Mouse (Mus musculus) midbrain, embryonic 11.5 days (tissue): ENCODE measurements around the gene Tnr. TPM values are rescaled to one million over a fixed set of nuclear protein-coding genes. Genes with fewer than 3 reads are reported as not detected.

Experiments
- ATAC-seq: fragments of 200-750 bp; cut with Nextera tagmentation; 2 replicates; pipeline ENCODE4 v1.8.0; 2017; ENCODE audit warnings: moderate TSS enrichment, moderate library complexity; ENCODE audit not compliant: low FRiP score
- DNase-seq: peaks from one replicate; pipeline ENCODE4 v3.0.0; 2015; ENCODE audit warnings: low spot score; ENCODE audit errors: missing footprints
- H3K27ac ChIP-seq: fragments of 300-500 bp; sonication (generic); 2 replicates; pipeline ENCODE4 v1.5.1; 2014; ENCODE audit warnings: low read depth, low read length
- H3K27me3 ChIP-seq: fragments of 300-500 bp; sonication (generic); 2 replicates; pipeline ENCODE4 v1.6.1; 2014; ENCODE audit warnings: mild to moderate bottlenecking, low read length, moderate library complexity, mixed read lengths; ENCODE audit not compliant: control insufficient read depth, insufficient read depth
- H3K36me3 ChIP-seq: fragments of 300-500 bp; sonication (generic); 2 replicates; pipeline ENCODE4 v1.6.1; 2014; ENCODE audit warnings: mild to moderate bottlenecking, low read length, moderate library complexity, mixed read lengths; ENCODE audit not compliant: control insufficient read depth, insufficient read depth
- H3K4me1 ChIP-seq: fragments of 300-500 bp; sonication (generic); 2 replicates; pipeline ENCODE4 v1.6.1; 2014; ENCODE audit warnings: low read length; ENCODE audit not compliant: control insufficient read depth, insufficient read depth
- H3K4me2 ChIP-seq: fragments of 300-500 bp; sonication (generic); 2 replicates; pipeline ENCODE4 v1.6.1; 2014; ENCODE audit warnings: mild to moderate bottlenecking, moderate library complexity
- H3K4me3 ChIP-seq: fragments of 300-500 bp; sonication (generic); 2 replicates; pipeline ENCODE4 v1.5.1; 2014; ENCODE audit warnings: low read depth, low read length
- H3K9ac ChIP-seq: fragments of 300-500 bp; sonication (generic); 2 replicates; pipeline ENCODE4 v1.6.1; 2014; ENCODE audit warnings: low read length
- H3K9me3 ChIP-seq: fragments of 300-500 bp; sonication (generic); 2 replicates; pipeline ENCODE4 v1.6.1; 2016; ENCODE audit warnings: low read length; ENCODE audit not compliant: control insufficient read depth
- WGBS: fragments of 180-500 bp; shearing (Covaris S2); extraction: QIAGEN DNeasy Blood & Tissue Kit; methylation state at CpG from one replicate; pipeline ENCODE4 v1.1.7; 2014; 5-methylcytosine and 5-hydroxymethylcytosine counted together
- polyA plus RNA-seq: library from polyadenylated mRNA; unstranded; fragments of >200 nt; fragmentation: Nextera tagmentation; extraction: Ambion mirVana; gene quantifications from 2 replicates; pipeline ENCODE4 v1.2.1, GENCODE M21; 2014

Gene Tnr
- polyA plus RNA-seq, 1 experiment from 2014 or later = 0.16 TPM

GRCm38 (mm10) chr1:159977786-159978185 is 454.2 kb downstream of the Tnr start:
- Histone ChIP-seq H3K9me3 (no peaks in the 10 kb centered on the region), H3K4me1 (no peaks in the 10 kb centered on the region)

DNA sequence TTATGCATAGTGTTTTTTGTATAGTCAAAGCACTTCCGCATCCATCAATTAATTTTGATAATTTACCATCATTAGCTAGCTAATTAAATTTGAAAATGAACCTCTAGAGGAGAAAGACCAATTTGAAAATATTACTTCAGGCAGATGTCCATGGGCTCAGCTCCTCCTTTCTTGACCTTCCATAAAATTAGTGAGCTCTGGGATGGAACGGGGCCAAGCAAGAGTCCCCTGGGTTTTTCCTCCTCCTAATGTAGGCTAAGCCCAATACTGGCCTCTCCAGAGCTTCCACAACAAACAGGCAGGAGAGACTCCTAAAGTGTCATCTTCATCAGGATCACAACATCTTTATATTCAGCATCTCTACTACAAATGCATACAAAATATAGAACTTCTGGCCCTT is 455.5 kb downstream of the Tnr start:
- Histone ChIP-seq H3K4me1 (no peaks in the 10 kb centered on the region), H3K9ac (no peak overlapping the region), H3K27ac (no peak overlapping the region), H3K9me3 (no peaks in the 10 kb centered on the region), H3K4me2 (no peak overlapping the region), H3K27me3 (no peaks in the 10 kb centered on the region), H3K4me3 (no peak overlapping the region), H3K36me3 (no peaks in the 10 kb centered on the region)
- DNase-seq (no peak), ATAC-seq (no peak)
- WGBS = 95% methylated on average over 2 of the region's 2 CpGs

More at GRCm38 (mm10) chr1:159977786-159978185, 454.2 kb downstream of the Tnr start:
- WGBS = 73% methylated on average over 2 of the region's 2 CpGs
- no peak for ATAC-seq
- Histone ChIP-seq H3K27ac (no peak overlapping the region), H3K4me2 (no peak overlapping the region), H3K27me3 (no peaks in the 10 kb centered on the region), H3K9ac (no peak overlapping the region), H3K36me3 (no peaks in the 10 kb centered on the region), H3K4me3 (no peak overlapping the region)
- DNase-seq = no peak

DNA sequence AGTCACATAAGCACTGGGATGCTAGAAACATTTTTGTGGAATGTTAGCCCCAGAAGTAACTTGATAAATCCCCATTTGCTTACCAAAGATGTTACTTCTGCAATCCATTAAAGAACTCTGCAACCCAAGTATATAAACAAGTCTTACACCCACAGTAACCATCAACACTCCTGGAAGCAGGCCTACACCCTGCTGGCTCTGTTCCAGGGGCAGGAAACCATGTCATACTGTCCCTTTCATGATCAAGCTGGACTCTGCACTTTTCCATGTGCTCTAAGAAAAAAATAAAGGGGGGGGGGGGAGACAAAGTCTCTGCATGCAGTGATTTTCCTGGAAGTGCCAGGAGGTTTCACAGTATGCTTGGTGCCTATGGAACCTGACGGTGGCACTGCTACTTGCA is 456.8 kb downstream of the Tnr start:
- H3K4me1 ChIP-seq = no peaks in the 10 kb centered on the region
- no peak overlapping the region for H3K27ac ChIP-seq
- H3K9ac ChIP-seq = no peak overlapping the region
- DNase-seq = no peak
- H3K36me3 ChIP-seq = no peaks in the 10 kb centered on the region
- H3K4me3 ChIP-seq = no peak overlapping the region
- no peaks in the 10 kb centered on the region for H3K27me3 ChIP-seq
- no peak overlapping the region for H3K4me2 ChIP-seq
- WGBS = 89% methylated on average over 1 of the region's 1 CpGs
- H3K9me3 ChIP-seq = no peaks in the 10 kb centered on the region
- no peak for ATAC-seq
